Mouse (Mus musculus): Measurements from ENCODE around the gene Wdr43. TPM values are rescaled to one million over a fixed set of nuclear protein-coding genes. Genes with fewer than 3 reads are reported as not detected.

Wdr43 gene
- total RNA-seq, 1 experiment from 2014 or later = 130 TPM

- no peak for ATAC-seq (ENCODE audit: extremely low read depth, insufficient number of reproducible peaks, low FRiP score, poor library complexity, severe bottlenecking)
Measured at GRCm38 (mm10) chr17:71695716-71696315, 80.1 kb downstream of the Wdr43 start.

GRCm38 (mm10) chr17:71696396-71696795 lies 80.7 kb downstream of the Wdr43 start:
- ATAC-seq (ENCODE audit: extremely low read depth, insufficient number of reproducible peaks, low FRiP score, poor library complexity, severe bottlenecking) = no peak

GRCm38 (mm10) chr17:71697896-71698618 lies 82.4 kb downstream of the Wdr43 start:
- ATAC-seq (ENCODE audit: extremely low read depth, insufficient number of reproducible peaks, low FRiP score, poor library complexity, severe bottlenecking) = no peak

- no peak for ATAC-seq (ENCODE audit: extremely low read depth, insufficient number of reproducible peaks, low FRiP score, poor library complexity, severe bottlenecking)
Measured at GRCm38 (mm10) chr17:71698619-71698956, 82.9 kb downstream of the Wdr43 start.

DNA sequence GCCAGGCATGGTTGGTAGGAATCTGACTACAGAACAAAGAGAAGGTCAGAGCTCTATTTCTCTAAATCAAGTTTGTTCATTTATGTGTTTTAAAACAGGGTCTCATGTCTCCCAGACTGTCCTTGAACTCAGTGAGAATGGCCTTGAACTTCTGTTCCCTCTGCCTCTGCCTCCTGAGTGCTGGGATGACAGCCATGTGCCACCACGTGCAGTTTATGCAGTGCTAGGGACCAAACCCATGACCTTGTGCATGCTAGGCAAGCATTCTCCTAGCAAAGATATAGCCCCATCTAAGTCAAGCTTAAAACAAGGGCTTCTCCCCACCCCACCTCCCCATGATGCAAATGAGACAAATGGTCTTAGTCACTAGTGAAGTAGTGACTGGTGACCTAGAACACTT lies 89.4 kb downstream of the Wdr43 start:
- ATAC-seq (ENCODE audit: extremely low read depth, insufficient number of reproducible peaks, low FRiP score, poor library complexity, severe bottlenecking) = no peak

DNA sequence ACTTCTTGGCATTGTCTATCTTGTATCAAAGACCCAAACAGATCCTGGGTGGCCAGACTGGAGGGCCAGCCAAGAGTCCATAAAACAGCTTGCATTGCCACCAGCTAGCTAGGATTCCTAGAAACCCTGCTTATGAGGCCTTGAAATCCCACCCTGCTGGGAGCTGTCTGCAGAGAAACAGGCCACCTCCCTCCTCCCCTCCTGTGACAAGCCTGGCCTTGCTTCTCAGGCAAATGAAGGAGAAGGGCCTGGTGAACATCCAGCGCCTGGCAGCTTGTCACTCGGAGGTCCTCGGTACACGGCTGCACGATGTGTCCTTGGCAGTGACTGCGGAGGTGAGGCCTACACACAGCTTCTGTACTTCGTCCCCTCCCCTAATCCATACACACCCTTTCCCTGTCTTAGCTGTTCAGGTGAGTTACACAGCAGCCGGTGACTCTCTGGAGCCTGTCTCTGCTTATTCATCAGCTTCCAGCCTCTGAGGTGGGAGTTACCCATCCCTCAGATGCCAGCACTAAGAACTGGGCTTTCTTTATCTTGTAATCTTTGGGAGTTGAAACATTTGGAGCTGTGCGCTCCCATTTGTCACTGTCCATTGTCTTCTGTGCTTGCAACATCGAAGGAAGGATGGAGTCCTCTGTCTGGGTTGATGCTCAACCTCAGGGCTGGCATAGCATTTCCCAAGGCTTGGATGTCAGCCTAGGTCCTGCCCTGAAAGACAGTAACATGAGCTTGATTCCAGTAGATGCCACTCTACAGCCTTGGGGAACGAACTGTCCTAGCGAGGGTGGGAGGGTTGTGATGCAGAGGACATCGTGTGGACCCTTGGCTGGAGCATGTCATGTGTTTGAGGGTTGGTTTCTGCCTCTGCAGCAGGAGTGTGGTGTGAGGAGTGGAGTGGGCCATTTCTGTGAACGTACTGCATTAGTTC lies 90.1 kb downstream of the Wdr43 start:
- no peak for ATAC-seq (ENCODE audit: extremely low read depth, insufficient number of reproducible peaks, low FRiP score, poor library complexity, severe bottlenecking)

DNA sequence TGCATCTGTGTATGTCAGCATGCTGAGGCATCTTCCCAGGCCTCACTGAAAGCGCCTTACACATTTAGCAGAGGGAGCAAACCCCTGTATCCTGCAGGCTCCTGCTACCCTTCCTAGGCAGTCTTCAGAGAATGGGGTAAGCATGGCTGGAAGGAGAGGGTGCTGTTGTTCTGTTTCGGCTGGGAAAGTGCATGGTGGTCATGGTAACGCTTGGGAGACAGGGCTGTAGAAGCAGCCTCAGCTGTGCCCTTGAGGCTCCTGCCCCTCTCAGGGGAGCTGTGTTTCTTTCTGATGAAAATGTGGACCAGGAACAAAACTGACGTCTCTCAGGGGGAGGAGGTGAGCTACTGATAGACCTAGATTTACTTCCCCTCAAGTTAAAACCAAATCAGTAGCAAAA lies 92.0 kb downstream of the Wdr43 start:
- ATAC-seq (ENCODE audit: extremely low read depth, insufficient number of reproducible peaks, low FRiP score, poor library complexity, severe bottlenecking) = no peak

Other genes starting within 250 kb of the Wdr43 start
- 29.1 and 43.8 TPM in 2 replicates for gene Gm4707, start 156.0 kb upstream of the Wdr43 start, total RNA-seq (2017)
- gene Smchd1, start 140.6 kb upstream of the Wdr43 start, total RNA-seq (2017) = 307 and 387 TPM in 2 replicates
- 24.7 and 25.2 TPM in 2 replicates for gene Ndc80, start 89.0 kb upstream of the Wdr43 start, total RNA-seq (2017)
- gene Spdya, start 63.8 kb upstream of the Wdr43 start, total RNA-seq (2017) = not detected in 2 replicates
- not detected in 2 replicates for gene Togaram2, start 57.4 kb downstream of the Wdr43 start, total RNA-seq (2017)
- gene Pcare, start 137.0 kb downstream of the Wdr43 start, total RNA-seq (2017) = not detected in 2 replicates
- not detected in 2 replicates for gene Clip4, start 152.6 kb downstream of the Wdr43 start, total RNA-seq (2017)

Measured in neutrophil, adult 5-6 weeks (primary cell).